Mouse (Mus musculus) MEL (cell line): ENCODE data around the gene Higd1a. TPM values are rescaled to one million over a fixed set of nuclear protein-coding genes. Genes with fewer than 3 reads are reported as not detected.

ENCODE experiments used
- DNase-seq: peaks from one replicate; pipeline ENCODE4 v3.0.0; 2011; ENCODE audit warnings: low read depth, low spot score
- H3K27ac ChIP-seq: 2 replicates; pipeline ENCODE4 v1.5.1; 2012; ENCODE audit warnings: low read depth, mild to moderate bottlenecking, control low read depth, low read length, moderate library complexity; ENCODE audit not compliant: control insufficient read depth
- H3K27me3 ChIP-seq, 2 experiments: fragments of 150-350 bp in 1 of 2; sonication (generic) in 1 of 2; 2 replicates each; pipeline ENCODE4 v1.6.1; 2012; ENCODE audit warnings: low read length in 2 of 2, mild to moderate bottlenecking in 2 of 2, improper control_type of control experiment in 1 of 2, moderate library complexity in 1 of 2; ENCODE audit not compliant: insufficient read depth in 2 of 2, control insufficient read depth in 1 of 2
- H3K36me3 ChIP-seq, 2 experiments: 2 replicates each; pipeline ENCODE4 v1.6.1; 2012 to 2014; ENCODE audit warnings: low read length in 2 of 2, improper control_type of control experiment in 1 of 2, inconsistent platforms in 1 of 2, mild to moderate bottlenecking in 1 of 2; ENCODE audit not compliant: insufficient read depth in 2 of 2, control insufficient read depth in 1 of 2
- H3K4me1 ChIP-seq, 2 experiments: fragments of 150-350 bp in 1 of 2; sonication (generic) in 1 of 2; 2 replicates each; pipeline ENCODE4 v1.6.1; 2012; ENCODE audit warnings: low read length in 2 of 2, improper control_type of control experiment in 1 of 2, mild to moderate bottlenecking in 1 of 2; ENCODE audit not compliant: insufficient read depth in 2 of 2, control insufficient read depth in 1 of 2
- H3K4me3 ChIP-seq, 2 experiments: fragments of 150-350 bp in 1 of 2; sonication (generic) in 1 of 2; 2 replicates each; pipeline ENCODE4 v1.5.1; 2012; ENCODE audit warnings: low read depth in 2 of 2, low read length in 2 of 2, mild to moderate bottlenecking in 2 of 2, moderate library complexity in 2 of 2, control low read depth in 1 of 2, improper control_type of control experiment in 1 of 2; ENCODE audit not compliant: control insufficient read depth in 1 of 2, insufficient read depth in 1 of 2
- H3K79me2 ChIP-seq: 2 replicates; pipeline ENCODE4 v1.6.1; 2012; ENCODE audit warnings: mild to moderate bottlenecking, low read length, moderate library complexity; ENCODE audit not compliant: control insufficient read depth, poor library complexity, insufficient read depth
- H3K9ac ChIP-seq: 2 replicates; pipeline ENCODE4 v1.6.1; 2012; ENCODE audit warnings: low read depth, mild to moderate bottlenecking, control low read depth, low read length, moderate library complexity; ENCODE audit not compliant: control insufficient read depth, poor library complexity, severe bottlenecking
- H3K9me3 ChIP-seq: fragments of 150-350 bp; sonication (generic); replicated peaks from 2 replicates; pipeline ENCODE4 v1.6.1; 2012; ENCODE audit warnings: mild to moderate bottlenecking, low read length, improper control_type of control experiment, moderate library complexity; ENCODE audit not compliant: insufficient read depth
- CHD1 ChIP-seq: IDR thresholded peaks from 2 replicates; pipeline ENCODE4 v1.6.1; 2012; ENCODE audit warnings: low read depth, mild to moderate bottlenecking, inconsistent platforms, low read length, improper control_type of control experiment
- CHD2 ChIP-seq: IDR thresholded peaks from 2 replicates; pipeline ENCODE4 v1.6.1; 2011; ENCODE audit warnings: low read length, improper control_type of control experiment
- E2F4 ChIP-seq: IDR thresholded peaks from 2 replicates; pipeline ENCODE4 v1.6.1; 2011; ENCODE audit warnings: low read depth, low read length, improper control_type of control experiment, borderline replicate concordance
- EP300 ChIP-seq, 2 experiments: IDR thresholded peaks; 2 replicates each; pipeline ENCODE4 v1.6.1; 2011; ENCODE audit warnings: improper control_type of control experiment in 2 of 2, low read length in 2 of 2, low read depth in 1 of 2, mild to moderate bottlenecking in 1 of 2
- GABPA ChIP-seq: IDR thresholded peaks from 2 replicates; pipeline ENCODE4 v1.6.1; 2012; ENCODE audit warnings: low read depth, mild to moderate bottlenecking, inconsistent platforms, low read length, improper control_type of control experiment, moderate library complexity
- GATA1 ChIP-seq: IDR thresholded peaks from 2 replicates; pipeline ENCODE4 v1.6.1; 2011; ENCODE audit warnings: low read depth, low read length, improper control_type of control experiment
- MAX ChIP-seq: IDR thresholded peaks from 2 replicates; pipeline ENCODE4 v1.6.1; 2011; ENCODE audit warnings: low read length, improper control_type of control experiment
- NELFE ChIP-seq: IDR thresholded peaks from 2 replicates; pipeline ENCODE4 v1.6.1; 2011; ENCODE audit warnings: low read depth, low read length, improper control_type of control experiment
- NRF1 ChIP-seq: IDR thresholded peaks from 2 replicates; pipeline ENCODE4 v1.6.1; 2014; ENCODE audit warnings: low read depth, mild to moderate bottlenecking, inconsistent platforms, low read length, improper control_type of control experiment, moderate library complexity; ENCODE audit not compliant: poor library complexity, insufficient read depth, severe bottlenecking
- POLR2A ChIP-seq, 2 experiments: IDR thresholded peaks; 2 replicates each; pipeline ENCODE4 v1.6.1; 2011 to 2012; ENCODE audit warnings: low read length in 2 of 2, mild to moderate bottlenecking in 2 of 2, control low read depth in 1 of 2, improper control_type of control experiment in 1 of 2, low read depth in 1 of 2, moderate library complexity in 1 of 2; ENCODE audit not compliant: control insufficient read depth in 1 of 2, insufficient read depth in 1 of 2, poor library complexity in 1 of 2
- RAD21 ChIP-seq: IDR thresholded peaks from 2 replicates; pipeline ENCODE4 v1.6.1; 2011; ENCODE audit warnings: mild to moderate bottlenecking, low read depth, low read length, improper control_type of control experiment
- TBP ChIP-seq: IDR thresholded peaks from 2 replicates; pipeline ENCODE4 v1.8.0; 2011; ENCODE audit warnings: low read depth, low read length, improper control_type of control experiment
- UBTF ChIP-seq: IDR thresholded peaks from 2 replicates; pipeline ENCODE4 v1.6.1; 2012; ENCODE audit warnings: low read depth, mild to moderate bottlenecking, inconsistent platforms, low read length, improper control_type of control experiment, moderate library complexity, borderline replicate concordance; ENCODE audit not compliant: insufficient read depth
- USF2 ChIP-seq, 2 experiments: IDR thresholded peaks; 2 replicates each; pipeline ENCODE4 v1.6.1; 2011 to 2012; ENCODE audit warnings: improper control_type of control experiment in 2 of 2, low read length in 2 of 2, borderline replicate concordance in 1 of 2, inconsistent platforms in 1 of 2, low read depth in 1 of 2, mild to moderate bottlenecking in 1 of 2; ENCODE audit not compliant: insufficient read depth in 1 of 2
- ZKSCAN1 ChIP-seq: IDR thresholded peaks from 2 replicates; pipeline ENCODE4 v1.6.1; 2012; ENCODE audit warnings: low read depth, mild to moderate bottlenecking, inconsistent platforms, low read length, improper control_type of control experiment, moderate library complexity
- polyA plus RNA-seq, 2 experiments: library from polyadenylated mRNA; stranded (reverse) in 1 of 2; unstranded in 1 of 2; fragments of >175 nt in 1 of 2; fragments of >200 nt in 1 of 2; gene quantifications; 2 replicates each; pipeline versions ENCODE4 v1.2.1 to v1.2.4; 2012; ENCODE audit warnings: low replicate concordance in 2 of 2, low read depth in 1 of 2; ENCODE audit not compliant: insufficient read length in 2 of 2, insufficient read depth in 1 of 2, missing spikeins in 1 of 2
- total RNA-seq: library from RNA; depleted of rRNA; stranded (reverse); fragments of 300-350 nt; gene quantifications from 2 replicates; pipeline ENCODE4 v1.2.3, GENCODE M21; 2012; rRNA removed

Higd1a gene
- total and polyA plus RNA-seq, 3 experiments: 142 to 177 TPM; not detected in 1

DNA sequence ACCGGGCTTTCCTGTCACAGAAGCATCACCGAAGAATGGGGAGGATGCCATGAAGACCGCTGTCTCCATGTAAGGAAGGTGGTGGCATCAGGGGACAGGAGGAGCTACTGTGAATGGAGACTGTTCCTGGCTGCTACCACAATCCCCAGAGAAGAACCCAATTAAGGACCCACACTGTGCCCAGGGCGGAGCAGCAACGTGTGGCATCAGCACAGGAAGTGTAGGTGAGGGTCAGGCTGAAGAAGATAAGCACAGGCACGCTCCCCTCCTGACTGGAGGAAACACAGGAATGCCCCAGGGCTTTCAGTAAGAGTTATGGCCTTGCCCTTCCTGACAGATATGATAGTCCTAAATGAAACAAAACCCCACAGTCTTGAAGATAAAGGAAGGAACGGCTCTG lies 55.4 kb downstream of the Higd1a start:
- peak; percentile 6 for DNase-seq
- no peak overlapping the region for H3K9ac ChIP-seq
- H3K27me3 ChIP-seq: no peaks in the 10 kb centered on the region
- H3K27ac ChIP-seq: no peak overlapping the region
- peaks cover 0 to 5% of the 10 kb centered on the region in 2 experiments; a peak in 1 of 4 replicates for H3K4me1 ChIP-seq
- no peaks in the 10 kb centered on the region for H3K9me3 ChIP-seq
- no peaks in the 10 kb centered on the region for H3K79me2 ChIP-seq
- no peak overlapping the region for H3K4me3 ChIP-seq
- no peaks in the 10 kb centered on the region for H3K36me3 ChIP-seq
- TF ChIP-seq CHD1 (no peak), POLR2A (IDR thresholded peaks at IDR 0.05; ENCODE audit: control insufficient read depth in 1 of 2, insufficient read depth in 1 of 2, low read depth in 1 of 2, low read length in 2 of 2, poor library complexity in 1 of 2) (no peak), EP300 (IDR thresholded peaks at IDR 0.05; ENCODE audit: low read depth in 1 of 2, low read length in 2 of 2) (peak in 1 of 2 experiments; percentile 20; a peak in 1 of 4 replicates), GABPA (no peak), NELFE (no peak), UBTF (no peak), TBP (no peak), GATA1 (0 out of 2 replicates have a peak, but pooled peaks have one; percentile 15), RAD21 (no peak), CHD2 (no peak), MAX (no peak)

DNA sequence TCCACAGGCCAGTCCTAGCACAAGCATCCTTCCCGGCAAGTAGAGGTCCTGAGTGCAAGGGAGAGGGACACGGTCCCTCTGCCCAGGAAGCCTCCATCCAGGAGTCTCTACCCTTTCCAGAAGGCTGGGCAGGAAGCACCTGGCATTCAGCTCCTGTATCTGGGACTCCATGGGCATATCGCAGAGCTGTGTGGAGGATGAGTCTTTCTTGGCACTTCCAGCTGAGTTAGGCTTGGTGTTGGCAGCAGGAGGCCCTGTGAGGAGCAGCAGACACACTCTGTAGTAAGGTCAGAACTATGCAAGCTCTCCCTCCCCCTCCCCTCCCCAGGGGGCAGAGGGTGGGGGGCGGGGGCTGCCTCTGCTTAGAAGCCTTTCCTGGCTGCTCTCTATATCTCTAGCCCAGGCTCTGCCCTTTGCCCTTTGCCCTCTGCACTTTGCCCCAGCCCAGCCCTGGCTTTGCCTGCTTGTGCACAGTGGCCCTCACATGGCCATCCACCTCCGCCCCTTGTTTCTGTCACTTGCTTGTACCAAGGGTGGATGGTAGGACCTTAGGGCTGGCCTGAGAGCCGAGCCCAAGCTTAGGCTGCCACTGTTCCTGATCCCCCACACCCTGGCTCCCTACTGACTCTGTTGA lies 59.2 kb downstream of the Higd1a start:
- peaks cover 0 to 5% of the 10 kb centered on the region in 2 experiments; a peak in 1 of 4 replicates for H3K4me1 ChIP-seq
- H3K27me3 ChIP-seq: no peaks in the 10 kb centered on the region
- H3K9ac ChIP-seq: no peak overlapping the region
- TF ChIP-seq E2F4 (no peak), USF2 (IDR thresholded peaks at IDR 0.05; ENCODE audit: borderline replicate concordance in 1 of 2, insufficient read depth in 1 of 2, low read depth in 1 of 2, low read length in 2 of 2) (no peak), CHD2 (no peak), NRF1 (no peak), ZKSCAN1 (no peak), RAD21 (no peak)
- no peak overlapping the region for H3K4me3 ChIP-seq
- no peak for DNase-seq
- H3K36me3 ChIP-seq: no peaks in the 10 kb centered on the region
- no peaks in the 10 kb centered on the region for H3K79me2 ChIP-seq
- H3K27ac ChIP-seq: no peak overlapping the region
- H3K9me3 ChIP-seq: no peaks in the 10 kb centered on the region

Other genes with a start within 250 kb of the Higd1a start
- not detected in 2 replicates for gene Lyzl4, start 216.3 kb downstream of the Higd1a start, total RNA-seq
- gene Lyzl4, start 216.3 kb downstream of the Higd1a start, polyA plus RNA-seq: not detected
- not detected in 2 replicates for gene Vipr1, start 215.6 kb downstream of the Higd1a start, total RNA-seq
- gene Vipr1, start 215.6 kb downstream of the Higd1a start, polyA plus RNA-seq: not detected
- 5.9 and 6.6 TPM in 2 replicates for gene Sec22c, start 152.9 kb downstream of the Higd1a start, total RNA-seq
- 10 to 100 TPM in 1 of 2 experiments, not detected in 1; 10.9 TPM for gene Sec22c, start 152.9 kb downstream of the Higd1a start, polyA plus RNA-seq
- gene Ss18l2, start 148.0 kb downstream of the Higd1a start, total RNA-seq: 37.4 and 47.8 TPM in 2 replicates
- 10 to 100 TPM in 1 of 2 experiments, not detected in 1; 48.5 TPM for gene Ss18l2, start 148.0 kb downstream of the Higd1a start, polyA plus RNA-seq
- gene Nktr, start 139.2 kb downstream of the Higd1a start, total RNA-seq: 32.0 and 32.4 TPM in 2 replicates
- 10 to 100 TPM; 34.3 to 70.7 TPM for gene Nktr, start 139.2 kb downstream of the Higd1a start, polyA plus RNA-seq
- gene Zfp651, start 99.0 kb downstream of the Higd1a start, total RNA-seq: 0.12 TPM in 1 of 2 replicates, not detected in the other
- gene Zfp651, start 99.0 kb downstream of the Higd1a start, polyA plus RNA-seq: under 1 TPM in 1 of 2 experiments, not detected in 1; 0.07 TPM
- not detected in 2 replicates for gene Klhl40, start 80.8 kb downstream of the Higd1a start, total RNA-seq
- not detected for gene Klhl40, start 80.8 kb downstream of the Higd1a start, polyA plus RNA-seq
- not detected in 2 replicates for gene Hhatl, start 65.9 kb downstream of the Higd1a start, total RNA-seq
- not detected for gene Hhatl, start 65.9 kb downstream of the Higd1a start, polyA plus RNA-seq
- gene Ccdc13, start 18.9 kb downstream of the Higd1a start, total RNA-seq: not detected in 2 replicates
- not detected for gene Ccdc13, start 18.9 kb downstream of the Higd1a start, polyA plus RNA-seq
- gene Ackr2, start 40.0 kb upstream of the Higd1a start, total RNA-seq: not detected in 2 replicates
- not detected for gene Ackr2, start 40.0 kb upstream of the Higd1a start, polyA plus RNA-seq
- gene Cyp8b1, start 57.9 kb upstream of the Higd1a start, total RNA-seq: not detected in 2 replicates
- not detected for gene Cyp8b1, start 57.9 kb upstream of the Higd1a start, polyA plus RNA-seq
- 0.12 and 0.16 TPM in 2 replicates for gene Fam198a, start 92.6 kb upstream of the Higd1a start, total RNA-seq
- gene Fam198a, start 92.6 kb upstream of the Higd1a start, polyA plus RNA-seq: under 1 TPM in 1 of 2 experiments, not detected in 1; 0.26 TPM
- not detected in 2 replicates for gene Pomgnt2, start 138.7 kb upstream of the Higd1a start, total RNA-seq
- gene Pomgnt2, start 138.7 kb upstream of the Higd1a start, polyA plus RNA-seq: not detected